Mouse (Mus musculus): ENCODE results near the gene Rps10. TPM values are rescaled to one million over a fixed set of nuclear protein-coding genes. Genes with fewer than 3 reads are reported as not detected.

The Rps10 gene
- polyA plus RNA-seq, 2 experiments = 712 to 1,128 TPM

DNA sequence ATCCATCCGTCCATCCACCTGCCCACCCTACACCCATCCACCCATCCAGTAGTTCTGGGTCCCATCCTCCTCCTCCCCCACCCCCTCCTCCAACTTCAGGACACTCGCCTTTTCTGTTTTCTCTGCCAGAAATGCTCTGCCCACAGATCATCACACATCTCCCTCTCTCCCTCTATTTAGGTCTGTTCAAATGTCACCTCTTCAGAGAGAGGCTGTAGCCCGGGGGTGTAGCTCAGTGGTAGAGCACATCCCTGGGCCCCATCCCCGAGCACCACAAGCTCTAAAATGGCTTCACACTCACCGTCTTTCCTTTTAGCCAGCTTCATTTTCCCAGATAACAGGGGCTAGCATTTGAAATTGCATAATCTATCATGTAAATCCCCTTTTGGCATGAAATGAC is 41.3 kb upstream of the Rps10 start:
- WGBS (ENCODE audit: insufficient replicate concordance) = 59% methylated on average over 5 of the region's 5 CpGs
- no peak for ATAC-seq (ENCODE audit: insufficient read depth)

DNA sequence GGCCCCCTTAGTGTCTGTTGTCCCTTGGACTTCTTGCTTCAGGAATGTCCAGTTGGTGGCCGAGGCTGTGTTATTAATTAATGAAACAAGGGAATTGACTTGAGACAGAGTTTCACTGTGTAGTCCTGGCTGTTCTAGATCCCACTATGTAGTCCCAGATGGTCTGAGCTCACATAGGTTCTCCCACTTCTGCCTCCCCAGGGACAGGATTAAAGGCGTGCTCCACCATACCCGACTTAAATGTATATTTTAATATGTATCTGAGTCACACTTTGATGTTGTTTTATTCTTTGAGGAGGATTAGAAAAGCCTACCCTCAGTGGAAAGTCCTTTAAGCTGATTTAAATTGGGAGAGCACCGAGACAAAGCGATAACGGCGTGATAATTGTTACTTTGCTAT is 39.8 kb upstream of the Rps10 start:
- WGBS (ENCODE audit: insufficient replicate concordance) = 55% methylated on average over 7 of the region's 7 CpGs
- no peaks in the 10 kb centered on the region for H3K9me3 ChIP-seq (ENCODE audit: control insufficient read depth, low read length)
- H3K4me3 ChIP-seq (ENCODE audit: insufficient read depth in 1 of 2, low read depth in 2 of 2, low read length in 2 of 2) = no peak overlapping the region
- H3K9ac ChIP-seq (replicated peaks) = no peak overlapping the region
- H3K4me2 ChIP-seq (ENCODE audit: low read depth) = no peak overlapping the region
- TF ChIP-seq EP300 (IDR thresholded peaks at IDR 0.05; ENCODE audit: low read depth) (no peak), CTCF (IDR thresholded peaks at IDR 0.05; ENCODE audit: low read depth) (no peak)
- H3K4me1 ChIP-seq (replicated peaks; ENCODE audit: control insufficient read depth in 2 of 2, insufficient read depth in 2 of 2, low read length in 1 of 2) = no peaks in the 10 kb centered on the region
- no peak overlapping the region for H3K27ac ChIP-seq
- no peaks in the 10 kb centered on the region for H3K27me3 ChIP-seq (ENCODE audit: control insufficient read depth, insufficient read depth, low read length)
- ATAC-seq (ENCODE audit: insufficient read depth) (no peak), DNase-seq (ENCODE audit: low read depth in 3 of 3, low spot score in 3 of 3) (no peak)
- no peaks in the 10 kb centered on the region for H3K36me3 ChIP-seq (replicated peaks; ENCODE audit: control insufficient read depth, insufficient read depth, low read depth)

More for the DNA sequence above, 41.3 kb upstream of the Rps10 start:
- Histone ChIP-seq H3K27me3 (ENCODE audit: control insufficient read depth, insufficient read depth, low read length) (no peaks in the 10 kb centered on the region; the same call in 1 of the 2 replicates), H3K9ac (replicated peaks) (no peak overlapping the region), H3K9me3 (ENCODE audit: control insufficient read depth, low read length) (no peaks in the 10 kb centered on the region), H3K4me2 (ENCODE audit: low read depth) (no peak overlapping the region), H3K27ac (no peak overlapping the region), H3K4me1 (replicated peaks; ENCODE audit: control insufficient read depth in 2 of 2, insufficient read depth in 2 of 2, low read length in 1 of 2) (no peaks in the 10 kb centered on the region), H3K4me3 (ENCODE audit: insufficient read depth in 1 of 2, low read depth in 2 of 2, low read length in 2 of 2) (no peak overlapping the region), H3K36me3 (replicated peaks; ENCODE audit: control insufficient read depth, insufficient read depth, low read depth) (no peaks in the 10 kb centered on the region)
- DNase-seq (ENCODE audit: low read depth in 3 of 3, low spot score in 3 of 3) = no peak
- no peak for TF ChIP-seq EP300 (IDR thresholded peaks at IDR 0.05; ENCODE audit: low read depth)
- TF ChIP-seq CTCF (IDR thresholded peaks at IDR 0.05; ENCODE audit: low read depth) = no peak

DNA sequence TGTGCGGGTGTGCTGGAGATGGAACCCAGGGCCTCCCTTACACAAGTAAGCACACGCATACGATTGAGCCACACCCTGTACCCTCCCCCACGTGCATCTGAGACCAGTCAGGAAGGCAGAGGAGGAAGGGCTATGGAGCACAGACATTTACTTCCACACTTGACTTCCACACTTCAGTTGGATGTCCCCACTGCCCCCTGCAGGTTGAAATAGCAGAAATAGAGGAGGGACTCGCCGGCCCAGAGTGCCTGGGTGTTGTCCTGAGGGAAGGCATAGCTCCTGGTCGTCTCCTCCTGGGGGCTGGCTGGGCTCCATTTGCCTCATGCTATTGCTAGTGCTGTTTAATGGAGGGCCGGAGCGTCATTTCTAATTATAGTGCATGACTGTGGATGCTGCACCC is 39.0 kb upstream of the Rps10 start:
- no peak for ATAC-seq (ENCODE audit: insufficient read depth)
- no peak for DNase-seq (ENCODE audit: low read depth in 3 of 3, low spot score in 3 of 3)
- Histone ChIP-seq H3K9me3 (ENCODE audit: control insufficient read depth, low read length) (no peaks in the 10 kb centered on the region), H3K27ac (no peak overlapping the region), H3K4me3 (ENCODE audit: insufficient read depth in 1 of 2, low read depth in 2 of 2, low read length in 2 of 2) (no peak overlapping the region), H3K4me2 (ENCODE audit: low read depth) (no peak overlapping the region), H3K27me3 (ENCODE audit: control insufficient read depth, insufficient read depth, low read length) (no peaks in the 10 kb centered on the region), H3K4me1 (replicated peaks; ENCODE audit: control insufficient read depth in 2 of 2, insufficient read depth in 2 of 2, low read length in 1 of 2) (no peaks in the 10 kb centered on the region), H3K36me3 (replicated peaks; ENCODE audit: control insufficient read depth, insufficient read depth, low read depth) (no peaks in the 10 kb centered on the region), H3K9ac (replicated peaks) (no peak overlapping the region)
- TF ChIP-seq CTCF (IDR thresholded peaks at IDR 0.05; ENCODE audit: low read depth) (peak; percentile 36), EP300 (IDR thresholded peaks at IDR 0.05; ENCODE audit: low read depth) (no peak)
- 31% methylated on average over 9 of the region's 9 CpGs for WGBS (ENCODE audit: insufficient replicate concordance)

GRCm38 (mm10) chr17:27673945-27674344 is 37.5 kb upstream of the Rps10 start:
- Histone ChIP-seq H3K9ac (replicated peaks) (no peak overlapping the region), H3K36me3 (replicated peaks; ENCODE audit: control insufficient read depth, insufficient read depth, low read depth) (no peaks in the 10 kb centered on the region), H3K4me3 (ENCODE audit: insufficient read depth in 1 of 2, low read depth in 2 of 2, low read length in 2 of 2) (no peak overlapping the region), H3K4me1 (replicated peaks; ENCODE audit: control insufficient read depth in 2 of 2, insufficient read depth in 2 of 2, low read length in 1 of 2) (no peaks in the 10 kb centered on the region), H3K27me3 (ENCODE audit: control insufficient read depth, insufficient read depth, low read length) (no peaks in the 10 kb centered on the region), H3K4me2 (ENCODE audit: low read depth) (no peak overlapping the region), H3K27ac (no peak overlapping the region), H3K9me3 (ENCODE audit: control insufficient read depth, low read length) (no peaks in the 10 kb centered on the region)
- DNase-seq (ENCODE audit: low read depth in 3 of 3, low spot score in 3 of 3) (no peak), ATAC-seq (ENCODE audit: insufficient read depth) (no peak)
- WGBS (ENCODE audit: insufficient replicate concordance) = 68% methylated on average over 7 of the region's 7 CpGs
- TF ChIP-seq CTCF (IDR thresholded peaks at IDR 0.05; ENCODE audit: low read depth) = no peak
- no peak for TF ChIP-seq EP300 (IDR thresholded peaks at IDR 0.05; ENCODE audit: low read depth)

DNA sequence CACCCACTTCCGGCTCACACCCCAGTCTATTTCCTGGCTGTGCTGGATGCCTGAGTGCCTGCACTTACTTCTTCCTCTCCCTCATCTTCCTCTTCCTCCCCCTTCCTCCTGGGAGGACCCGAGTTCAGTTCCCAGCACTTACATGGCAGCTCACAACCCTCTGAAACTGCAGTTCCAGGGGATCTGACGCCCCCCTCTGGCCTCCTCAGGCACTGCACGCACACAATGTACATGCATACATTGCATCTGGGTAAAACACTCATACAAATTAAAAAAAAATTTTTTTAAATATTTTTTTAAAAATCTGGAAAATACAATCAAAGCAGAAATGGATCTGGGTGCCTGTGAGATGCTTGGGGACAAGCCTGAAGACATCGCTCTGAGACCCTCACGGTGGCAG is 35.3 kb upstream of the Rps10 start:
- ATAC-seq (ENCODE audit: insufficient read depth) = no peak
- Histone ChIP-seq H3K27me3 (ENCODE audit: control insufficient read depth, insufficient read depth, low read length) (no peaks in the 10 kb centered on the region), H3K27ac (no peak overlapping the region), H3K36me3 (replicated peaks; ENCODE audit: control insufficient read depth, insufficient read depth, low read depth) (no peaks in the 10 kb centered on the region), H3K9me3 (ENCODE audit: control insufficient read depth, low read length) (no peaks in the 10 kb centered on the region), H3K4me3 (ENCODE audit: insufficient read depth in 1 of 2, low read depth in 2 of 2, low read length in 2 of 2) (no peak overlapping the region), H3K4me1 (replicated peaks; ENCODE audit: control insufficient read depth in 2 of 2, insufficient read depth in 2 of 2, low read length in 1 of 2) (no peaks in the 10 kb centered on the region), H3K4me2 (ENCODE audit: low read depth) (no peak overlapping the region), H3K9ac (replicated peaks) (no peak overlapping the region)
- DNase-seq (ENCODE audit: low read depth in 3 of 3, low spot score in 3 of 3) = no peak
- no peak for TF ChIP-seq EP300 (IDR thresholded peaks at IDR 0.05; ENCODE audit: low read depth)
- TF ChIP-seq CTCF (IDR thresholded peaks at IDR 0.05; ENCODE audit: low read depth) = no peak
- WGBS (ENCODE audit: insufficient replicate concordance) = 65% methylated on average over 6 of the region's 6 CpGs

All from liver, embryonic 14.5 days (tissue).